Mouse (Mus musculus): ENCODE data around the gene 6430571L13Rik. TPM values are rescaled to one million over a fixed set of nuclear protein-coding genes. Genes with fewer than 3 reads are reported as not detected.

6430571L13Rik gene
- polyA plus RNA-seq (2016; fragmentation: Nextera tagmentation; extraction: Ambion mirVana): 3.1 and 4.2 TPM in 2 replicates

GRCm38 (mm10) chr9:107340267-107340859, at the start of gene 6430571L13Rik:
Gene 6430571L13Rik (plus strand): TSS chr9:107340602.
- peak within 1 kb of the TSS; percentile 75 for H3K9ac ChIP-seq (replicated peaks)
- H3K27me3 ChIP-seq: peaks cover 21% of the 10 kb centered on the region
- H3K36me3 ChIP-seq: no peaks in the 10 kb centered on the region
- peak; percentile 93 for ATAC-seq (ENCODE audit: low FRiP score, low read depth)
- peak within 1 kb of the TSS; percentile 76 for H3K4me2 ChIP-seq (replicated peaks)
- H3K4me3 ChIP-seq: peak within 1 kb of the TSS; percentile 70
- no peaks in the 10 kb centered on the region for H3K9me3 ChIP-seq
- WGBS: under 1% methylated on average over 33 of the region's 34 CpGs
- H3K4me1 ChIP-seq: peaks cover 30% of the 10 kb centered on the region
- H3K27ac ChIP-seq (replicated peaks): peak within 1 kb of the TSS; percentile 52

GRCm38 (mm10) chr9:107290897-107291296, 49.5 kb upstream of the 6430571L13Rik start:
- Histone ChIP-seq H3K9me3 (no peaks in the 10 kb centered on the region), H3K4me3 (no peak overlapping the region), H3K4me1 (peaks cover 13% of the 10 kb centered on the region), H3K9ac (replicated peaks) (no peak overlapping the region), H3K27me3 (peaks cover 39% of the 10 kb centered on the region), H3K36me3 (no peaks in the 10 kb centered on the region), H3K27ac (replicated peaks) (no peak overlapping the region), H3K4me2 (replicated peaks) (no peak overlapping the region)
- 0 out of 2 replicates have a peak, but pooled peaks have one; percentile 51 for ATAC-seq (ENCODE audit: low FRiP score, low read depth)
- 26% methylated on average over 10 of the region's 10 CpGs for WGBS

- WGBS: 5% methylated on average over 6 of the region's 6 CpGs
- no peak overlapping the region for H3K9ac ChIP-seq (replicated peaks)
- ATAC-seq (ENCODE audit: low FRiP score, low read depth): no peak
These were observed 46.2 kb upstream of the 6430571L13Rik start for GRCm38 (mm10) chr9:107294249-107294648.

GRCm38 (mm10) chr9:107295616-107296015, 44.8 kb upstream of the 6430571L13Rik start:
- H3K27ac ChIP-seq (replicated peaks): no peak overlapping the region
- H3K36me3 ChIP-seq: peaks cover 2% of the 10 kb centered on the region; the same call in 1 of the 2 replicates
- WGBS: 85% methylated on average over 4 of the region's 4 CpGs
- no peaks in the 10 kb centered on the region for H3K9me3 ChIP-seq
- H3K9ac ChIP-seq (replicated peaks): no peak overlapping the region
- H3K4me1 ChIP-seq: peaks cover 15% of the 10 kb centered on the region; the same call in 1 of the 2 replicates
- no peak overlapping the region for H3K4me3 ChIP-seq
- peak overlapping the region; percentile 92; the same call in 1 of the 2 replicates for H3K4me2 ChIP-seq (replicated peaks)
- peaks cover 33% of the 10 kb centered on the region for H3K27me3 ChIP-seq
- no peak for ATAC-seq (ENCODE audit: low FRiP score, low read depth)

More at GRCm38 (mm10) chr9:107294249-107294648, 46.2 kb upstream of the 6430571L13Rik start:
- no peaks in the 10 kb centered on the region for H3K9me3 ChIP-seq
- no peak overlapping the region for H3K27ac ChIP-seq (replicated peaks)
- peaks cover 39% of the 10 kb centered on the region for H3K27me3 ChIP-seq
- H3K36me3 ChIP-seq: no peaks in the 10 kb centered on the region
- no peak overlapping the region for H3K4me3 ChIP-seq
- H3K4me2 ChIP-seq (replicated peaks): no peak overlapping the region
- peaks cover 24% of the 10 kb centered on the region for H3K4me1 ChIP-seq

- Histone ChIP-seq H3K36me3 (peaks cover 4% of the 10 kb centered on the region; the same call in 1 of the 2 replicates), H3K4me2 (replicated peaks) (peak within 1 kb of the TSS; percentile 92), H3K27me3 (peaks cover 33% of the 10 kb centered on the region), H3K4me3 (peak within 1 kb of the TSS; percentile 66), H3K9ac (replicated peaks) (peak within 1 kb of the TSS; percentile 63), H3K9me3 (no peaks in the 10 kb centered on the region), H3K27ac (replicated peaks) (no peak within 1 kb of the TSS), H3K4me1 (peaks cover 15% of the 10 kb centered on the region; the same call in 1 of the 2 replicates)
- no peak for ATAC-seq (ENCODE audit: low FRiP score, low read depth)
These were observed 44.6 kb upstream of the 6430571L13Rik start, which contains the start of gene Cish for GRCm38 (mm10) chr9:107296016-107296040. Gene Cish (plus strand): TSS chr9:107296026.

DNA sequence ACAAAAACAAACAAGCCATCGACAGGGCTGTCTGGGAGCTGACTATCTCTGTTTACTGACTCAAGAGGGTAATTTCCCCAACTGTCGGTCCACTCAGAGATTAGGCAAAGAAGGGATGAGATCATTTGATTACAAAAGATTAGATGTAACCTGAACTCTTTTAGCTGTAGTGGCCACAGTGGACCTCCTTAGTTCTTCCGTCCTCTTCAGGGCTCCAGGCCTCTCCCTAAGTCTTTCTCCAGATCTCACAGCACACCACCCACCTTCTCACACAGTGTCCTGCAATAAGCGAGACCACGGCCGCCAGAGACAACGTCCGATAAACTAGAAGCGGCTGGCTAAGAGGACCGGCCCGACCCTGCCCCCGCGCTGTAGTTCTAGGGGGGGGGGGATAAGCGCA, 44.4 kb upstream of the 6430571L13Rik start:
- Histone ChIP-seq H3K27me3 (peaks cover 33% of the 10 kb centered on the region), H3K27ac (replicated peaks) (no peak overlapping the region), H3K36me3 (peaks cover 6% of the 10 kb centered on the region; the same call in 1 of the 2 replicates), H3K4me3 (peak overlapping the region; percentile 66), H3K9ac (replicated peaks) (peak overlapping the region; percentile 43; the same call in 1 of the 2 replicates), H3K4me2 (replicated peaks) (peak overlapping the region; percentile 92), H3K4me1 (peaks cover 15% of the 10 kb centered on the region; the same call in 1 of the 2 replicates), H3K9me3 (no peaks in the 10 kb centered on the region)
- ATAC-seq (ENCODE audit: low FRiP score, low read depth): peak; percentile 68
- WGBS: 7% methylated on average over 14 of the region's 14 CpGs

DNA sequence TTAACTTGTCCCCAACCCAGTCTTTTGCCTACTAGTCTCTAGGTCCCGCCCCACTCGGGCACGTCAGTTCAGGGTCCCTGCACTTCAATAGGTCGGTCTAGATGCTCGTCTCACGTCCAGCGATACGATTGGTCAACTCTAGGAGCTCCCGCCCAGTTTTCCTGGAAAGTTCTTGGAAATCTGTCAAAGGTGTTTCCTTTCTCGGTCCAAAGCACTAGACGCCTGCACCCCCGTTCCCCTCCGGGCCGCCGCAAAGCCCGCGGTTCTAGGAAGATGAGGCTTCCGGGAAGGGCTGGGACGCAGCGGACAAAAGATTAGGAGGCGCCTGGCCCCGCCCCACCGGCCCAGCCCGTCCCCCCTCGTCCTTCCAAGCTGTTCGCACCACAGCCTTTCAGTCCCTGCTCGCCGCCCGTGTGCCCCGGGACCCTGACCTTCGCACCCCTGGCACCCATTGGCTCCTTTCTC, 43.9 kb upstream of the 6430571L13Rik start:
- H3K36me3 ChIP-seq: peaks cover 11% of the 10 kb centered on the region
- WGBS: 0% methylated on average over 31 of the region's 31 CpGs
- peak; percentile 99 for ATAC-seq (ENCODE audit: low FRiP score, low read depth)
- no peak overlapping the region for H3K27ac ChIP-seq (replicated peaks)
- H3K4me2 ChIP-seq (replicated peaks): peak overlapping the region; percentile 92
- H3K27me3 ChIP-seq: peaks cover 33% of the 10 kb centered on the region
- H3K4me3 ChIP-seq: peak overlapping the region; percentile 66
- H3K9me3 ChIP-seq: no peaks in the 10 kb centered on the region
- H3K9ac ChIP-seq (replicated peaks): peak overlapping the region; percentile 63
- H3K4me1 ChIP-seq: peaks cover 15% of the 10 kb centered on the region; the same call in 1 of the 2 replicates

DNA sequence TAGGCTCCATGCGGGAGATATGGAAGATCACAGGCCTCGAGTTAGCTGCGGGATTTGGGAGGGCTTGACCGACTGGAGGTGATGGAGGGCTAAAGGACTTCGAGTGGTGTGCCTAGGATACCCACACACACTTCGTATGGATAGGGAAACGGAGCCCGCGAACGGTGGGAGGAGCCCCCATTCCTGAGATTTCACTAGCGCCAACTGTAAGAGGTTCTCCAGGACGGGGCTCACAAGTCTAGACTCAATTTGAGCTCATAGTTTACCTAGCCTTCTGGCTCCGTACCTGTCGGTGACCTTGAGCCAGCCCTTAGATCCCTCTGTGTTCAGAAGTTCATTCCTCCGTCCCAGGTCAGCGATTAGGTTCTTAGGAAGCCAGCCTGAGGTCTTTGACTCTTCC, 43.3 kb upstream of the 6430571L13Rik start:
- no peaks in the 10 kb centered on the region for H3K9me3 ChIP-seq
- H3K4me1 ChIP-seq: peaks cover 15% of the 10 kb centered on the region; the same call in 1 of the 2 replicates
- peaks cover 12% of the 10 kb centered on the region for H3K36me3 ChIP-seq
- peak overlapping the region; percentile 66 for H3K4me3 ChIP-seq
- H3K27ac ChIP-seq (replicated peaks): no peak overlapping the region
- peak overlapping the region; percentile 92 for H3K4me2 ChIP-seq (replicated peaks)
- ATAC-seq (ENCODE audit: low FRiP score, low read depth): peak; percentile 8; the same call in 1 of the 2 replicates
- 16% methylated on average over 16 of the region's 16 CpGs for WGBS
- peak overlapping the region; percentile 63 for H3K9ac ChIP-seq (replicated peaks)
- H3K27me3 ChIP-seq: peaks cover 33% of the 10 kb centered on the region

GRCm38 (mm10) chr9:107297658-107298057, 42.7 kb upstream of the 6430571L13Rik start:
- Histone ChIP-seq H3K27ac (replicated peaks) (no peak overlapping the region), H3K4me2 (replicated peaks) (peak overlapping the region; percentile 92), H3K36me3 (peaks cover 12% of the 10 kb centered on the region), H3K9ac (replicated peaks) (no peak overlapping the region; the same call in 1 of the 2 replicates), H3K4me1 (peaks cover 15% of the 10 kb centered on the region; the same call in 1 of the 2 replicates), H3K27me3 (peaks cover 28% of the 10 kb centered on the region), H3K9me3 (no peaks in the 10 kb centered on the region), H3K4me3 (peak overlapping the region; percentile 66)
- ATAC-seq (ENCODE audit: low FRiP score, low read depth): no peak
- WGBS: 86% methylated on average over 4 of the region's 4 CpGs

DNA sequence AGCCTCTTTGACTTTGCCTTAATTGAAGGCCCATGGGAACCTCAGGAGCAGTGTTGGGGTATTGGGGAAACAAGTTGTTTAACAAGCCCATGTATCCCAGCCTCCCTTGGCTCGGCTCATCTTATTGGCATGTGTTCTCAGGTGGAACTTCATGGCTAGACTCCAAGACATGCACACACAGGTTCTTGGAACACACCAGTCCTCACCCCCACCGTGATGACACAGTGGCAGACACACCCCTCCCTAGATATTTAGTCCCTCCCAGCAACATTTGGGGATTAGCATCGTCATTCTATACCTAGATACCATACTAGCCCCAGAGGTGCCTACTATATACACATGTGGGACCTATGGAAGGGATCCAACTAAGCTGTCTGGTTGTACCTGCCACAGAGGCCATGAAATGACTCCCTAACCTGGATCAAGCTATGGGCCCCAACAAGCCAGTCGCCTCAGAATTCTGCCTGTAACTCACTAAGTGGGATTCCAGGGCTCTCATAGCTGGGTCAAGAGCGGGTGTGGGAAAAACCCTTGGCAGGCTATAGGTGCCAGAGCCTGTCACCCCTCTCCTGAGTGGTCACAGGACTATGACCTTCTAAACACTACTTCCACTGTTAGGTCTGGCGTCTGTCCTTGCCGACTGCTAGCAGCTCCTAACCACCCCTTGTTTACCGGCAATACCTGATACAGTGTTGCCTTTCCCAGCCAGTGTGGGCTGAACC, 42.2 kb upstream of the 6430571L13Rik start:
- ATAC-seq (ENCODE audit: low FRiP score, low read depth): no peak
- Histone ChIP-seq H3K4me3 (no peak overlapping the region), H3K9me3 (no peaks in the 10 kb centered on the region), H3K27ac (replicated peaks) (no peak overlapping the region), H3K9ac (replicated peaks) (no peak overlapping the region), H3K4me1 (peaks cover 15% of the 10 kb centered on the region; the same call in 1 of the 2 replicates), H3K4me2 (replicated peaks) (no peak overlapping the region), H3K36me3 (peaks cover 12% of the 10 kb centered on the region), H3K27me3 (peaks cover 22% of the 10 kb centered on the region)
- WGBS: 87% methylated on average over 8 of the region's 8 CpGs

- Histone ChIP-seq H3K9me3 (no peaks in the 10 kb centered on the region), H3K9ac (replicated peaks) (no peak overlapping the region), H3K27me3 (peaks cover 17% of the 10 kb centered on the region), H3K27ac (replicated peaks) (no peak overlapping the region), H3K36me3 (peaks cover 12% of the 10 kb centered on the region), H3K4me1 (peaks cover 15% of the 10 kb centered on the region; the same call in 1 of the 2 replicates), H3K4me2 (replicated peaks) (no peak overlapping the region), H3K4me3 (no peak overlapping the region)
- WGBS: 87% methylated on average over 6 of the region's 6 CpGs
- ATAC-seq (ENCODE audit: low FRiP score, low read depth): no peak
These were observed 41.5 kb upstream of the 6430571L13Rik start for GRCm38 (mm10) chr9:107298876-107299275.

GRCm38 (mm10) chr9:107299783-107300182, 40.6 kb upstream of the 6430571L13Rik start:
- peaks cover 15% of the 10 kb centered on the region for H3K27me3 ChIP-seq
- H3K27ac ChIP-seq (replicated peaks): no peak overlapping the region
- peaks cover 15% of the 10 kb centered on the region; the same call in 1 of the 2 replicates for H3K4me1 ChIP-seq
- H3K36me3 ChIP-seq: peaks cover 12% of the 10 kb centered on the region
- no peaks in the 10 kb centered on the region for H3K9me3 ChIP-seq
- no peak for ATAC-seq (ENCODE audit: low FRiP score, low read depth)
- no peak overlapping the region for H3K4me2 ChIP-seq (replicated peaks)
- H3K4me3 ChIP-seq: no peak overlapping the region
- no peak overlapping the region for H3K9ac ChIP-seq (replicated peaks)
- WGBS: 91% methylated on average over 7 of the region's 7 CpGs

Measured in midbrain, embryonic 12.5 days (tissue).